Mouse (Mus musculus) skeletal muscle tissue, adult 2 months (tissue): Measurements from ENCODE around the gene Pid1.
"Not testable (repeated sequence)": the region's sequence is repeated elsewhere in the genome, so short reads cannot be mapped to it uniquely, and the experiment has no call there.

Source experiments
- DNase-seq: peaks from one replicate; pipeline ENCODE4 v3.0.0-alpha.2; 2012; ENCODE audit warnings: low read depth, low spot score

Gene Pid1

DNA sequence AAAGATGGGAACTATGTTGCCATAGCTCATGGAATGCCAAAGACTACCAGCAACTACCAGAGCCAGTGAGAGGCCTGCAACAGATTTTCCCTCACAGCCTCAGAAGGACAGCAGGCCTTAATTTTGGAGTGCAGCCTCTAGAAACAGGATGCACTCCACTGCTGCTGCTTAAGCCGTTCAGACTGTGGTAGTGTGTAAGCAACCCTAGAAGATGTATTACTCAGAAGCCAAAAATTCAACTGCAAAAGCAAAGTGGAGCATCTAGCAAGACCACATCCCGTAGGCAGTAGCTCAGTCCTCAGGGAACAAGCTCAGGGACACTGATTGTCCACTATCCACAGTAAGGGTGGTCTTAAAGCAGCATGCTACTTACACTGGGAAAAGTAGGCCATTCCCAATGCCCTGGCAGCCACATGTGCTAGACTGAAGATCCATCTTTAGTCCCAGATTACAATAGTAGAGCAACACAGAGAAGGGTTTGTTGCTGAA is 92.2 kb downstream of the Pid1 start:
- DNase-seq, result no peak

DNA sequence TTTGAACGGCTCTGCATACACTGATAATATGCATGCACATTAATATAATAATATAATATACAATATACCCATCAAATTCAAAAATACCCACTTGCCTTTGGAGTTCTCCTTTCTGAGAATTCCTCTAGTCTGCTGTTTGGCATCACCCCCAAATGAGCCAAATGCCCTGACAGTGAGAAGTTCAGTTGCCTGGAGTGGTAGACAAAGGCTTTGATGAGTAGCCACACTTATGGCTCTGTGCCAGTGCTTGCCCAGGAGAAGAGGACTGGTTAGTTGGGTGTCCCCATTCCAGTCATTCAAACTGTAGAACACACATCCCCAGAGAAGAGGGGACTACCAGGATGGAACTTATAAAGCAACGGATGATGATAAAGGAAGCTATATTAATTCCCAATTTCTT is 106.3 kb downstream of the Pid1 start:
- DNase-seq, result no peak

DNA sequence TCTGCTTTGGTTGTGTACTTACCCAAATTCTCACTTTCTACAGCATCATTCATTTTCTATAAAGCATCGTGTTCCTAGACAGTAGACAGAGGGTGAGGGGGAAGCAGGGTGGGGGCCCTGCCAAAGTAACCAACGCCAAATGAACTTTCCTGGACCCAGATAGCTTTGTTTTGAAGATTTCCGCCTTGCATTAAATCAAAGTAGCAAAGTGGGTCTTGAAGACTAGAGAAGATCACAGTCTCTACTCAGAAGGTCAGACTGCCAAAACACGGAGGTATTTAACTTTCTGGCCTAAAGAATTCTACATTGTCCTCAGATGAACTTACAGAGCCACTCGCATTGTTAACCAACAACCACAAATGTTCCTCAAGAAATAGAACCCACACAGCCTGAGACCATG is 109.6 kb downstream of the Pid1 start:
- no peak for DNase-seq

DNA sequence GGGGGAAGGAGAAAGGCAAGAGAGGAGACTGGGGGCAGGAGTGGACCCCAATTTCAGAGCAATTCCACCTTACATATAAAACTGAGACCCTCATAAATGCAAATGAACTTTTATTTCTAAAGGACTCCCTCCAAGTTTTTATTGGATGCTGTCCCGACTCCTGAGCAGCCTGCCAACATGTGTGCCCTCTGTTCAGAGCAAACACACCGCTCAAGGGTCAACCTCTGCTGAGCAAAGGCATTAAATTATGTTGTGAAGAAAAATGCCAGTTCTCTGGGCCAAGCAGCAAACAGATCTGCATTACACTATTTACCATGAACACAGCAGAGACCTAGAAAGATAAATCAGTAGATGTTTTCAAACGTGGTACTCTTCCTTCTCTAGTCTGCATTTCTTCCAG is 110.1 kb downstream of the Pid1 start:
- DNase-seq, result no peak

DNA sequence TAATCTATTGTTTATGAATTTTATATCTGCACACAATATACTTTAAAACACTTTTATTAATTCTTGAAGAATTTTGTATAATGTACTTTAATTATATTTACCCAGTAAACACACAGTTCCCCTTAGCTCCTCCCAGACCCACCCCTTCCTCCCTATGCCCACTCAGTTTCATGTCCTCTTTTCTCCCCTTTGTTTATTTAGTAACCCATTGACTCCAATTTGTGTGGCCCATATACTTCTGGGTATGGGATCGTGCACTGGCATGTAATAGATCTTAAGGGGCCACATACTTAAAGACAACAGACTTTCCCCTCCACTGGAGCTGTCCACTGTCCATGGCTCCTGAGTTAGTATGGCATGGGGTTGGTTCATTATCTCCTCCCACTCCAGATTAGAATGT is 112.8 kb downstream of the Pid1 start:
- DNase-seq, result no peak

DNA sequence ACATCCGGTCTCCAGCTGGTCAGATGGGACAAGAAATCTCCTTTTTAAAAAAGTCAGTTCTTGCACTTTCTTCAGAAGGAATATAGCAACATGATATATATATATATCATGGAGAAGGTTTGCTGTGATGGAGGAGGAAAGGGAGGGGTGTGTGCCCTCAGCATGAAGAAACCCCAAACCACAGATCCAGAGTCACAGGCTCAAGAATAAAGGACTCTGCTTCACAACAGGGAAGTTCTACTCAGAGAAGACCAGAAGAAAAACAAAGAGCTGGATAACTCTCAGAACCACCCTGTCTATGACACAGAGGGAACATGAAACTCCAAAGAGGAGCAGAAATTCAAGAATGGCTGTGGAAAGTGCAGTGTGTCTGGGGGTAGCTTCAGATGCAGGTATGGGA is 113.2 kb downstream of the Pid1 start:
- DNase-seq, result no peak

DNA sequence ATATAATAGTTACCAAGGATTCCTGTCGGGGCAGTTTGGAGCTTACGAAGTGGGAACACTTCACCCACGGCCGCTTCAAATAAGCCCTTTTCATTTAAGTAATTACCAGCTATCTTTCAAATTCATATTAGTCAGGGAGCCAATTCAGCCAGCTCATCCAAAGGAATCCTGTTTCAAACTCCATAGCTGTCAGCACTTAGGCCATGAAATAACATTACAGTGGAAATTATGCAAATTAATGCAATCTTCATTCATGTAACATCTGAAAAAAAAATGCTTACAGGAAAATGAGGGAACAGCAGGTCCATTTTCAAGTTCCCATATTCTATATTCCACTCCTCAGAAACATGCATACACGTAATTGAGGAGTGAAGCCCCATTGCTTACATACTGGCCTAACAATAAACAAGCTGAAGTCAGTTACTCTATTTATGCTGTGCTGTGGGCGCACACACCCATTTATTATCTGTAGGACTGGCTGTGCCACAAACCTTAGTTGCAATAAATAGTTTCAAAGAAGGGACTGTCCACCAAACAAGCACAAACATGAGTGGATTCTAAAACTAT is 114.1 kb downstream of the Pid1 start:
- no peak for DNase-seq

DNA sequence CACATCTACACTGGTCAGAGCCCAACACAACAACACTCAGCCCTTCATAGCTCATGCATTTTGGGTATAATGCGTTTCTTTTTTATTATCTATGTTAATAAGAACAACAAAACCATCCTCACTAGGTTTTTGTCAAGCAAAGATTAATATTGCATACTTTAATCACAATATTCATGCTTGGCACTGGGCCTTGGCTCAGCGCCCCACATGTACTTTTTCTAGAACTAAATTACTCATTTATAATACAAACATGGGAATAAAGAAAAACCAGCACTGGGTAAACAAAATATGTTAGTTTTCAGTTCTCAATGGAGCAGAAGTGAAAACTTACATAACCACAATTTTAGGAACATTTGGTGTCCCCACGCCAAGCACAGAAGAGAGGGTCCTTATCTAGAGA is 116.9 kb downstream of the Pid1 start:
- DNase-seq, result no peak

DNA sequence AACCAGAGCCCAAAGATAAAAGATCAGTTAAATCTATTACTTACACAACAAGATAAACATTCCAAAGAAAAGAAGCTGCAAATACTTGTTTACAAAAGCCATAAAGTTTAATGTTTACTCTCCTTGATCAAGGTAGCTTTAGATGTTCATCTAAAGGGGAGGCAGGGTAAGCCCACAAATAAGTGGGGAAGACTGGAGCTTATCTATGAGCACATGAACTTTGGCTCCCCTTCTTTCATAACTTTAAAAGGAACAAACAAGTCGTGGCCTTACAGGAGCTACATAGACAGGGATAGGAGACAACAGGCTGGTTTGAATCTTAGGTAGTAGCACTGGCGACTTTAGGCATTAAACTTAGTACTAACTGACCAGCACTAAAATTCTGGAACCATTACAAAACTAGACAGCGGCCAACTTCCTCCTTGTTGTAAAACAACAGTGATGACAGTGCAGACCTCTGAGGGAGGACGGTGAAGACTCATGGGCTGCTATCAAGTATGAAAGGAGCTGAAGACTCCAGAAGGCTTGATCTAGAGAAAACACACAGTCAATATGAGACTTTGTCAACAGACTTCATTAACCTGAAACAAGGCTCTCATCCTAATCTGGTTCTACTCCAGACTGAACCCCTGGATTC is 122.7 kb downstream of the Pid1 start:
- no peak for DNase-seq

DNA sequence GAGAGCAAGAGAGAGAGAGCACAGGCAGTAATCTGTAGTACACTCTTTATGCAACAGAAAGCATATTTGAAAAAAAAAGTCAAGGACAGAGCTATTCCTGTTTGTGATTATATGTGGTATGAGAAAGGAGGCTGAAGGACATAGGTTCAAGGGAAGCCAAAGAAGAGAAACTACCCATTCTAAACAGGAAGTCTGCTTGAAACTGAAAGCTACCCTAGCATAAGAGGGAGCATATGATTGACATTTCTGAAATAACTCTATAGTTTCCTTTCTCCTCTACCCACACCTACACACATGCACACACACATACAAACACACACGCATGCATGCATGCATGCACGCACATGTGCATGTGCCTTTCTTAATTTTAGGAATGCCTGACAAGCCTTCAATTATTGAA is 123.8 kb downstream of the Pid1 start:
- DNase-seq, result no peak

DNA sequence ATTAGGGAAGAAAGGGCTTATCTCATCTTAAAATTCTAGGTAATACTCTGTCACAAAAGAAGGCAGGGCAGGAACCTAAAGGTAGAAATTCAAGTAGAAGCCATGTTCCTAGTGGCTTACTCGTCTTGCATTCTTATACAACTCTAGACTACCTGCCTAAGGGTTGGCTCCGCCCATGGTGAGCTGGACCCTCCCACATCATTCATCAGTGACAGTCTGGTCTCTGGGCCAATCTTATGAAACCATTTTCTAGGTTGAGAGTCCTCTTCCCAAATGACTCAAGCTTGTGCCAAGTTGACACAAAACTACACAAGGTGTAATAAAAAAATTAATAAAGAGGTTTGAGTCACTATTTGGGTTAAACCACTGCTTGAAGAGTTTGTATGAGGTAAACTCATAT is 133.5 kb downstream of the Pid1 start:
- no peak for DNase-seq

DNA sequence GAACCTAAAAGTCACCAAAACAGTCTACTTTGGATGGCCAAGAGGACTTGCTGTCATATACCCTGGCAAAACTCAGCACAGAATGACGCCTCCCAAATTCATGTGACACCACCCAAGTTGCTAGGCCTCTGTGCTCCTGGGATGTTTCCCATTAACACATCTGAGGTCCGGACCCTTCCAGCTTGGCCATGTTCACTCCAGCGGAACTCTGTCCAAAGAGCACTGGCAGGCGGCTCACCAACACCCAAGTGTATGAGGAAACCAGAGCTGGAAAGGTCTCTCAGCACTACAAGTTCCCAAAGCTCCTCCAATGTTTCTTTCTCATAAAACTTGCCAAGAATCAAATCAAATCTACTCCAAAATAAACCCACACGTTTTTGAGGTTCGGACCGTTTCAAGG is 138.4 kb downstream of the Pid1 start:
- peak; percentile 86 for DNase-seq

DNA sequence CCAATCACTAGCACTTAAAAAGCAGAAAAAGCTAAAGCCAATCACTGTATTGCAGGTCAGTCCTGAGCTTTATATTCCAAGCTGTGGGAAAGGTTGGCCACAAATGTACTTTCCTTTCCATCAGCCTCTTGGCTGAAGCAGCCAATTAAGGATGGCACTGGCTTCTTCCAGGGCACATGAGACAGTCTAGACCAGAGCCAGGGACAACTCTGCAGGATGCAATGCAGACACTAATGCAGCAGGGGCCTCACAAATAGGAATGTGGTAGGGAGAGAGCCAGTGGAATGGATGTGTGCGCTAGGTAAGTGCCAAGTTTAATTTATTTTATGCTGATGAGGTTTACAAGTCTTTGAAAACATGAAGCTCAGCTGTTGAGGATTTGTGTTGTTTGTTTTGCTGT is 141.9 kb downstream of the Pid1 start:
- DNase-seq, result no peak

DNA sequence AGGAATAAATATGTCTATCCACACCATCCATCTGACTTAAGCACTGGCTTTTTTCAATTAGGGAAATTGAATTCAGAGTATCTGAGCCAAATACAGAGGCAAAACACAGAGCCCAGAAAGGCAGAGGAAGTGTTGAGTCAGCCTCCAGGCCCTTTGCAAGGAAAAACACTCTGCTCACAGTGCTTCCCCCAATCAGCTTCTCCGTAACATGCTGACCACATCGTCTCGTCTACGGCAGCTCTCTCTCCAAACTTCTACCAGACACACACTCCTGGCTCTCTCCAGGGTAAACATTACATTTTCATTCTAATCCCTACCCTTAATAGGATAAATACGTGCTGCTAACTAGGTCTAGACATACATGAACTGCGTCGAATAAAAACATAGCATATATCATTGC is 145.4 kb downstream of the Pid1 start:
- DNase-seq, result peak; percentile 47

DNA sequence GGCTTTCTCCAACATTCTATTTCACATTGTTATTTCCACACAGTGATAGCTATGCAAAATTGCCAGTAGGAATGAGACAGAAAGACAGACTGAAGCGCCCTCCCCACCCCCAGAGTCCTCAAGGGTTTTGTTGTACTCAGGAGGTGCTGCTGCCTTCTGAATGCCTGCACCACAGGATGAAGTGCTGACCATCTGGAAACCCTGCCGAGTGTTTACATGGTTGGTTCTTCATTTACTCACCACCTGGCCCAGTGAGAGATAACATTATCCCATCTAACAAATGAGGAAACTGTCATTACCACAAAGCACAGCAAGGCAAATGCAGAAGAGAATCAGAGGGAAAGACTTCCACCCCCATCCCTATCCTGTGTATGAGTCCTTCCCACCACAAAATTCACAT is 146.2 kb downstream of the Pid1 start:
- DNase-seq, result no peak

DNA sequence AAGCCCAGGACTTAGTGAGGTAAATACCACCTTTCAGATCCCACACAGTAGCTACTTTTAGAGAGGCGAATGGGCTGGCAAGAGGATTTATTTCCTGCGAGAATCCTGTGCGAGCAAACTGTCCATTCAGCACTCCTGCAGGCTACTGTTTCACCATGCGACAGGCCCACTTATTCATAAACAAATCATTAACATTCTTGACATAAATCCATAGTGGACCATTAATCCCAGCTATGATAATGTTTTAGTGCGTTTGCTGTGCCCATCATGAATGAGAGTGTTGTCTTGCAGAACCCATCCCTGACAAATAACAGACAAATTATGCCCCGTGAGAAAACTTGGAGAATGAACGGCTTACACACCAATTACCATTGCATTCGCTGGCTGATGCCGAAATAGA is 152.5 kb downstream of the Pid1 start:
- DNase-seq, result no peak

DNA sequence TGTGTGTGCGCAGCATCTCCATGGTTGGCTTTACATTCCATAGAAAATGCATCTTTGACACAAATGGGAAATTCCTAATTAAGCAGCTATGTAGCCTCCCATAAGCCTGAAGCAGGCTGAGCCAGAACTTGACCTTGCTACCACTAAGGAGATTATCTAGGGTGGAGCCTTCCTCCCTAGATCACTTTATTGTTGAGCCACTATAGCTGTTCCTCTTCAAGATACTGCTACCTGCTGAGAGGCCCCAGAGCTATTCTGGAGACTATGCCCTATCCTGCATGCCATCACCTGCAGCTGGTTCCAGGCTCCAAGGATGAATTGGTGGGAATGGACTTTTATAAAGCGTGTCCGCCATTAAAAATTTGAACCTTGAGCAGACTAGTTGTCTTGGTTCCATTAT is 158.2 kb downstream of the Pid1 start:
- not testable (repeated sequence) for DNase-seq

DNA sequence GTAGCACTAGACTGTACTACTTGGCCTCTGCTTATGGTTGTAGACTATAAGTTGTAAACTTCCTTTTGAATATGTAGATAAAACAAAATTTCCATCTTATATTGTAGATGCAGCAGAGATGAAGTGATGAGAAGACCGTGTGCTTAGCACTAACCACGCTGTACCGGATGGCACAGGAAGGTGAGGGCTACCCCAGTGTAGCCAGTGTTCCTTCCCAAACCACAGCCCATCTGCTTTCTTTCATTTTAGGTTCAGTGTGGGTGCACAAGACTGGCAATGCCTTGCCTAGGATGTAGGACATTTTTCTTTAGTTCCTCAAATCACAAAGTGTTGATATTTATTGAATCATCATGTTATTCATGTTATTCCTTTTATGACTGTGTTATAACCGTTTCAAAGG is 160.5 kb downstream of the Pid1 start:
- DNase-seq, result no peak

DNA sequence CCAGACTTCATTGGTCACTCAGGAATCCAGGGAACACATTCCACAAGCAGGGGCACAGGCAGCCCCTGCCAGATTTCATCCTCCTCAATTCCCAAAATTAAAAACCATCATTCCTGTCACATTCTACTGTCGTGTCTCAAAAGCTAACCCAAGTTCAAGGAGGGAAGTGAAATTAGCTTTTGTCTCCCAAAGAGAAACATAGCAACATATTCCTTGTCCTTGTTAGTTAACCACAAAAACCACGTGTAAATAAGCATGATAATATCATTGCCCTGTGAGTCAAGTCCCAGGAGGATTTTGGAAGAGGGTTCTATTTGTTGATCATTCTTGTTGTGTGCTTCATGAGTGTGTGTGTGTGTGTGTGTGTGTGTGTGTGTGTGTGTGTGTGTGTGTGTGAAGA is 164.1 kb downstream of the Pid1 start:
- DNase-seq, result peak; percentile 11

DNA sequence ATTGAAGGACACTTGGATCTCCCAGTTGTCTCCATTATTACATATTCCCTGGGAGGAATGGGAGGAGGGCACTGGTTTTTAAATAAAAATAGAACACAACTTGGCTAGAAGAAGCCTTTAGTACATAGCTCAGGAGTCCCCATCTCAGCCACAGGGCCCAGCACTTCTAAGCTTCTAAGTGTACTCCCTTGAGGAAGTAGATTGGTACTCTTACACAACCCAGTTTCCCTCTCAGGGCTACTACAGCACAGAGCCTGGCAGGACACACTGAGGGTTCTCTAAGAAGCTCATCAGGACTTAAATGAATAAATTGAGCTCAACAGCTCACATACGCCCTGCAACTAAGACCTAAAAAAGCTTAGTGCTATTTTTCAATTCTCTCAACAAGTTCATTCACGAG is 165.1 kb downstream of the Pid1 start:
- peak; percentile 4 for DNase-seq

DNA sequence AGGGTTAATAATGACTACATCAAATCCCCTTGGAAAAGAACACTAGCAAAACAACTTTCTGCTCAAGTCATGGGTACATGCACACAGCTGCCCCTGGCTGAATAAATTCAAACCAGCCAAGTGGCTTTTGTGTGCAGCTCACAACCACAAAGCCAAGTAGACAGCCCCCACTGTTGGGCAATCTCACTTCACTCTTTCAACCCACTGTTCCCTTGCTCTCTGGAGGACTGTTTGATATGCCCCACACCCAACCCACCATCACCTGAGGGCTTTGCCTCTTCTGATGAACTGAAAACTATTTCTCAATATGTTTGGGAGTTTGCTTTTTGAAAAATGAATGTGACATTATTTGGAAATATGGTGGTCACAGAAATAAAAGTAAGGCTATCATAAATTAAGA is 171.8 kb downstream of the Pid1 start:
- DNase-seq, result no peak

DNA sequence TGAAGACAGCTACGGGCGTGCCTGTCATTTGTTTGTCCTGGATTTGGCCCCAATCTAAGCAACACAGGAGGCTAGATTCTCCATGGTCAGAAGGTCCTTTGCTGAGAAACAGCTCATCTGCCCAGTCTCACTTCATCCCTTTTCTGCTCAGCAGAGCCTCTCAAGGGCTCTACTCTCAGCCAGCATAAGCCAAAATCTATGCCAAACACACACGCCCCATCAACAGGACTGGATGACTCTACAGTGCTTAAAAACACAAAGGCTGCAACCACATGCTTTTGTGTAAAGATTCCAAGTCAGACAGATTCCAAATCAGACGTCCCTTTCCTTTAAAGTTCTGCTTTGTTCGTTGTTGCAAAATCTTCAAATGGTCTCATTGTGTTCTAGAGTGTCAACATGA is 174.5 kb downstream of the Pid1 start:
- peak; percentile 35 for DNase-seq

DNA sequence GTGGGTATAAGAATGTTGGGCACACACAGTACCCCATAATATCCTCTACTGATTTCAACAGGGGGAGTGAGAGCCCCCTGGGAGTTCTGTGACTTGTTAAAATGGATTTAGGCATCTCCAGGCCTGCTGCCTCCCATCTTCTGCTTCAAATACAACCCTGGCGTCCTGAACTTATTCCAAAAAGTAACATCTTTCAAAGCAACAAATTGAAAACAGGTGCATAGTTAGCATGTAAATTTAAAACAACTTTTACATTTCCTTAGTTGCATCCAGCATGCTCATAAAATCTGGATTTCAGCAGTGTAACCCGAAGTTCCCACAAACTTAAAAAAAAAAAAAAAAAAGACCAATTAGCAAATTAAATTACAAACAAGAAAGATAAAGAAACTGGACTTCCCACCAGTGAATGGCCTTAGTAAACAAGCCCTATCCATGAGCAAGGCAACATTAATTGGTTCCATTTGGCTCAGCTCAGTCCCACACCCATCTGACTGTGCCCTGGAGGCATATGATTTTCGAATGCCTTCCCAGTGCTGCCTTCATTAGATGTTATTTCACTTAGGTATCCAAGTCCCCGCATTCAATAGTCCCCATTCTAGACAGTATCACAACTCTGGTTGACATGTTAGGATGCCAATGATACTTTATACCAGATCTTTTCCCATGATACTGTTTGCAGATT is 177.1 kb downstream of the Pid1 start:
- DNase-seq, result no peak
